Mouse (Mus musculus) layer of hippocampus, adult 2 months (tissue): Measurements from ENCODE around the gene Kif7. TPM values are rescaled to one million over a fixed set of nuclear protein-coding genes. Genes with fewer than 3 reads are reported as not detected.

ENCODE experiments used
- DNase-seq, 2 experiments: peaks; one replicate each; pipeline ENCODE4 v3.0.0; 2022; ENCODE audit warnings: low spot score in 2 of 2
- H3K27ac ChIP-seq: fragments of 200-600 bp; 2 replicates; pipeline ENCODE4 v1.8.1; 2022
- H3K4me3 ChIP-seq: fragments of 200-600 bp; 2 replicates; pipeline ENCODE4 v1.8.1; 2022; ENCODE audit warnings: mild to moderate bottlenecking
- CTCF ChIP-seq: fragments of 200-600 bp; conservative IDR thresholded peaks from 2 replicates; pipeline ENCODE4 v1.8.1; 2022; ENCODE audit warnings: antibody characterized with exemption, mild to moderate bottlenecking, moderate library complexity
- total RNA-seq, 2 experiments: library from RNA; stranded (reverse); gene quantifications; 2 replicates each; pipeline ENCODE4 v1.2.3; 2021

Gene Kif7
- total RNA-seq, 2 experiments from 2014 or later: 2.0 to 2.4 TPM

DNA sequence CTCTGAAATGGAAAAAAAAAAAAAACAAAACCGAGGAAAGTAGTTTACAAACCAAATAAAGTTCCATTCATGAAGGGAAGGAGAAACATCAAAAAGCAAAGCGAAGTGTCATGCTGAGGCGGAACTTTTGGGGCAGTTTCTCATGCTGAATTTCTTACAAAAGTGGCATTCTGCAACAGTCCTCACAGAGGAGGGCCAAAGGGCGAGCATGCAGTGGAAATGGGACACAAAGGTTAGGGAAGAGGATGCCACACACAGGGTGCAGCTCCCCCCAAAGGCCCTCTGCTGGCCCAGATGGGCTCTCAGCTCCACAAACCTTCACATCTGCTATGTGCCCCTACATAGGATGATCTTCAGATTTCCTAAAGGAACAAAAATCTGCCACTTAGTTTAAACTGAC is 24.8 kb upstream of the Kif7 start:
- no peak for DNase-seq
- Histone ChIP-seq H3K4me3 (no peak overlapping the region), H3K27ac (no peak overlapping the region)
- TF ChIP-seq CTCF: no peak

DNA sequence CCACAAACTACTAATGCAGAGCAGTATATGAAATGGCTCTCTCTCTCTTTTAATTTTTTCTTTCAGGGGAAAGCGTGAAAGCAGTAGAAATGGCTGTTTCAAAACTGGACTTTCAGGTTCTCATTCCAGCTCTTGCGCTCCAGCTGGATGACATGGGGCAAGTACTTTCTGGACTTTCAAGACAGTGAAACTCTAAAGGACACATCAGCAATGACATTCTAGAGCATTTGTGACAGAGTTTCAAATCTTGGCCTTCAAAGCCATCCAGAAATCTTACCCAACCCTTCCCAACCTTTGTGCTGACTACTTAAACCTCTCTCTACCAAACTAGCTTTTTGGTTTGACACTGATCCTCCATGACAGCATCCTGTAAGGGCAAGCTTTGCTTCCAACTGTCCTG is 23.4 kb upstream of the Kif7 start:
- DNase-seq: no peak
- Histone ChIP-seq H3K4me3 (no peak overlapping the region), H3K27ac (no peak overlapping the region)
- TF ChIP-seq CTCF: no peak

DNA sequence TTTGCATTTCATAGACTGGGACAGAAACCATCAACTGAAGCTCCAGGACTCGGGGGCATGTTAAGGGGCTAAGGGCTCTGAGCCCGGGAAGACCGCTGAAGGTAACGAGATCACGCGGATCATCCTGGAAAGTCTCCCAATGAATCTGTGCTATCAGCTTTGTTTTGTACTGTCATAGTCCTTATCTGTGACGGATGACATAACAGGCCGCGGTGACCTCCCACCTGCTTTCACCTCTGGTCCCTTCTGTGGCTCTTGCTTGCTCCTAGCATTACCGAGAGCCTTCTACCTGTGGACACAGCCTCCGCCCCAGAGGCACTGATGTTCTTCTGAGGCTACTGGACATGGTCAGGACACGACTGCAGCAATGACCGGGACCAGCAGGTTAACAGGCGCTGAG is 21.0 kb upstream of the Kif7 start:
- Histone ChIP-seq H3K27ac (no peak overlapping the region), H3K4me3 (no peak overlapping the region)
- no peak for TF ChIP-seq CTCF
- no peak for DNase-seq

DNA sequence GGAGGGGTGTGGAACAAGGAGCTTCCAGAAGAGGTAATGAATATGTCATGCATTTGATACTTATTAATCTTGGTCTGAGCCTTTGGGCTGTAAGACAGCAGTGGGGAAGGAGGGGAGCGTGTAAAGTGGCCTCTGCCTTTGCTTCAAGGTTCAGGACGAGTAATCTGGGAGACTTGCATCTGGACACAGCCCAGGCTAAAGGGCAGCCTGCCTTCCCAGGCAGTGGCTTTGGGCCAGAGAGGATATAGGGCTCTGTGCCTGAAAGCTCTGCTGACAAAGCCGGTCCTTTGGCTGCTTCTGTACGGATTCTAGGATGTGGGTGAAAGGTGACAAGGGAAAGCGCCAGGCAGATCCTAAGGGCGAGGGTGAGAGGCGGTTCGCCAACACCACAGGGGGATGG is 19.0 kb upstream of the Kif7 start:
- no peak overlapping the region for H3K4me3 ChIP-seq
- no peak for DNase-seq
- no peak for TF ChIP-seq CTCF
- H3K27ac ChIP-seq: no peak overlapping the region

DNA sequence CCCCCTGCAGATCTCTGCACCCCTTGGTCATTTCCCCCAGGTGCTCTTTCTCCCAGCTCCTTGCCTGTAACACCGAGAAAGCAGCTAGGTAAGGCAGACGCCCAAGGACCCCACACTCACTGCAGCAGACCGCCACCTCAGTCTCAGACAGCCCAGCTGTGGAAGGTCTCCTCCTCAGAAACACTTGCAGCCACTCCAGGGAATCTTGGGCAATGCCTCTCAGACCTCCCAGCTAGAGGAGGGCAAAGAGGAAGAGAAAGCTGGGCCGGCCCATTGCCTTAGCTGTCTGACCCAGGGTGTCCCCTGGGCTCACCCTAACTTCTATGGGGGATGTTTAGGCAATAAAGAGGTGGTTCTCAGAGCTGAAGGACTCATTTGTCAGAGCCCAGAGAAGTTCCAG is 17.1 kb upstream of the Kif7 start, which contains the start of gene Plin1:
TSS of gene Plin1 (minus strand) at position 282 of the 400 bp plus-strand sequence.
- no peak for DNase-seq
- Histone ChIP-seq H3K27ac (no peak within 1 kb of the TSS), H3K4me3 (no peak within 1 kb of the TSS)
- TF ChIP-seq CTCF: no peak

DNA sequence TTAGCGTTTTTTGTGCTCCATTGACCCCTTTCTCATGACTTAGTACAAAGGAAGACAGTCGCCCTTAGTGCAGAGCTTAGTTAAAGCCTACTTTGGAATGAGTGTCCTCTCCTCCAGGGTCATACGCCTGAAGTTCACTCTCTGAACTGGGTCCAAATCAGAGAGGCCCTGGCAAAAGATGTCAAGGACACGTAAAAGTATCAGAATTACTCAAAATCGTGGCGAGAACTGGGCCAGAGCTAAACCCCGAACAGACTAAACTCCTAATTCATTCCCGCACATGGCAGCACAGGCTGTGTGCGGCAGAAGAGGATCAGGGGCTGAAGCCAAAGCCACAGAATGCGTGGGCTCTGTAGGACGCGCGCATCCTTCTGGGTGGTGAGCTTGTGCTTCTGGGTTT is 15.9 kb upstream of the Kif7 start:
- DNase-seq: no peak
- TF ChIP-seq CTCF: no peak

DNA sequence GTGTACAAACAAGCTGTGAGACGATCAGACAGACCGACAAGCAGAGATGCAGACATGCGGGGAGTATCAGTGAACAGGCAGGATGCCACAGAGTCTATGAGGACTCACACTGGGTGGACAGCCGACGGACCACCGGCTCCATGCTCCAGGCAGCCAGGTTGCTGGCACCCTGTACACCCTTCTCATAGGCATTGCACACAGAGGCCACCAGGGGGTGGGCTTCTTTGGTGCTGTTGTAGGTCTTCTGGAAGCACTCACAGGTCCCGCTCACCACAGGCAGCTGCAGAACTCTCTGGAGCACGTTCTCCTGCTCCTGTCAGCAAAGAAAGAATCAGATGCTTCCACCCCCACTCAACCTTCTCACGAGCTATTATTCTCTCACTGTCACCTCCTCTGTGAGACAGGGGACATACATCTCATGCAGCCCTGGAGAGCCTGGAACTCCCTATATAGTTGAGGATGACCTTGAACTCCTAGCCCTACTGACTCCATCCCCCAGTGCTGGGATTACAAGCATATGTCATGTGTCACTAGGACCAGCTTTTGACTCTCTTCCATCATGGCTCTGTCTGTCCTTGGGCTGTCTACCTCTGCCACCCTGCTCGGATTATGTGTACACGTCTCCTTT is 14.3 kb upstream of the Kif7 start:
- H3K4me3 ChIP-seq: no peak overlapping the region
- H3K27ac ChIP-seq: no peak overlapping the region
- DNase-seq: peak in 1 of 2 experiments; percentile 33
- peak; percentile 48 for TF ChIP-seq CTCF

More for the DNA sequence above, 15.9 kb upstream of the Kif7 start:
- Histone ChIP-seq H3K4me3 (no peak overlapping the region), H3K27ac (no peak overlapping the region)

DNA sequence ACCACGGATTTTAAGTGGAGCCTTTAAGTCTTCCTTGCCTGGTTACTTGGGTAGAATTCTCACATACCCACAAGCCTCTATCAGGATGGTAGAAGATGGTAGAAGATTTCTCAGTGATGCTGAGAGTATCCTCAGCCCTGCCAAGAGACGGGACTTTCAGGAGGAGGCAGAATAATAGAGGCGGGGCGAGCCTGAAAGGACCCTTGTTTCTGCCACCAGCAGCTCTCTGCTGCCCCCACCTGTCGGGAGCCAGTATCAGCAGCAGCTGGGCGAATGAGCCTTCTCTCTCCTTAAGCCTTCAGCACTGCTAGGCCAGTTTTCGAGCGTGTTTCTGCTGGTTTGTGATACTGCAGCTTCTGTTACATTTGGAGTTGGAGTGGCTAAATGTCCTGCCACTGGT is 13.6 kb upstream of the Kif7 start:
- DNase-seq: peak; percentile 55 to 79
- H3K27ac ChIP-seq: no peak overlapping the region
- peak; percentile 84 for TF ChIP-seq CTCF

DNA sequence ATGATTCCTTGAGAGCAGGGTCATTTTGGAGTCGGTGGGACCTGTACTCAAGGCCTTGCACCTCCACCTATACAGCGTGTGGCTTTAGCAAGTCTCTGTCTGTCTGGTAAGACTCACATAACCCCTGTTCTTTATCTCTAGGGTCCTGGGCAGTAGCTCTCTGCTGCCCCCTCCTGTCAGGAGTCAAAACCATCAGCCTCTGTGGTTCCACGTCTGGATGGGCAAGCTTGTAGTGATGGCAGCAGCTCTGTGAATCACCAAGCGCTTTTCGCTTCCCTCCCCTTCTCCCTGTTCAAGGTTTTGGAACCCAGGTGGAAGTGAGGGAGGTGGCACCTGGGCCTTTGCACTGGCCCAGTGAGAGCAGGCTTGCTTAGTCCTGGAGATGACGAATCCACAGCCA is 12.7 kb upstream of the Kif7 start:
- DNase-seq: peak in 1 of 2 experiments; percentile 60
- peak; percentile 91 for TF ChIP-seq CTCF
- no peak overlapping the region for H3K27ac ChIP-seq
- H3K4me3 ChIP-seq: no peak overlapping the region

More for the DNA sequence above, 13.6 kb upstream of the Kif7 start:
- no peak overlapping the region for H3K4me3 ChIP-seq

DNA sequence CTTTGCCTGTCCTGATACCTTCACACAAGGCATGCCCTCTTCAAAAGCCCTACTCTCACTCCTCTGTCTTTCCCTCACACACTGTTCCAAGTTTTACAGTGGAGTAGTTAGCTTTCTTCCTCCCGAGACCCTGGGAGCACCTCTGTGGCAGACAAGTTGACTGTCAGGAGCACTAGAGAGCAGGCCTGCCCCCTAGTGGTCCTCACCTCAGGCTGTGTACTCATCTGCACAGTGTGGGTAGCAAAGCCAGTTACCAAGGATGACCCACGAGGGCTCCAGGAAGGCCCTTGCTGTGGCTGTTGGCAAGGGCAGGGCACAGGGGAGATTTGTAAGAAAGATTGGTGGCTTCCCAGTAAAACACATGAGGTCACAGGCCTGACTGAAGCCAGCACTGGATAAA is 11.6 kb upstream of the Kif7 start:
- H3K27ac ChIP-seq: no peak overlapping the region
- peak in 1 of 2 experiments; percentile 44 for DNase-seq
- TF ChIP-seq CTCF: peak; percentile 85

DNA sequence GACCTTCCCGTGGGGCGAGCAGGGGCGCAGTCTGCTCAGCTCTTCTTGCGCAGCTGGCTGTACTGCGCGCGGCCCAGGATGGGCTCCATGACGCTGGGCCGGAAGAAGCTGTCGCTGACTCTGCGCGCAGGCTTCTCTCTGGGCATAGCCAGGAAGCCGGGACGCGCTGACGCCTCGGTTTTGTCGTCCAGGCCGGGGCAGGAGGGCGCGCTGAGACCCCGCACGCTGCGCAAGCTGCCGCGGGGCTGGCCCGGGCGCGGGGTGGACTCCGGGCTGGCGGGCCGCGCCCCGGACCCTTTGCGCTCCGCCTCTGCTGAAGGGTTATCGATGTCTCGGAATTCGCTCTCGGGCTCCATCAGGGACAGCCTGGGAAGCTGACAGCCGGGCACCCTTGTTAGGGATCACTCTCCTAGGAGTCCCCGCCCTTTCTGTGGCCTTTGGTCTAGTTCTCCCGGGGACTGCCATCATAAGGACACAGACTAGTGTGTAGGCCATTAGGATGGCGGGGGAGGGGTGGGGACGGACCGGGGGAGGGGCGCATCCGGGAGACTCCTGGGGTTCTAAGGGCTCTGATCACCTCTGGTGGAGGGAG is 6.0 kb upstream of the Kif7 start:
- Histone ChIP-seq H3K27ac (peak overlapping the region; percentile 84), H3K4me3 (peak overlapping the region; percentile 63)
- no peak for TF ChIP-seq CTCF
- DNase-seq: peak in 1 of 2 experiments; percentile 39

More for the DNA sequence above, 11.6 kb upstream of the Kif7 start:
- H3K4me3 ChIP-seq: no peak overlapping the region

DNA sequence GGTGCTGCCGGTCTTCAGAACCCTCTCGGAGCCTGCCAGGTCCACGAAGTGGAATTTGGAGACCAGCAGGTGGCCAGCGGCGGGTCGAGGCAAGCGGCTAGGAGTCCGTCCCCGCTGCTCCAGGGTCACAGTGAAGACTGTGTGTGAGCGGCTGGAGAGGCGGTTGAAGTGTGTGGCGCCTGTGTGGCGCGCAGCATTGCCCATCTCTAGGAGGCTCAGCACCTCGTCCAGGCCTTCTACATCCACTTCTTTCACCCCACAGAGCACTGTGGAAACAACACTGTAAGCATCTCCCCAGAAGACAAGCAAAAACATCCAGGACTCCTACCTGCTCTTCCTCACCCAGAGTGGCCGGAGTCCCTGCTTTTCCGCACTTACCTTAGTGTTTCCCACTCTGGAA is 4.7 kb downstream of the Kif7 start:
- TF ChIP-seq CTCF: no peak
- Histone ChIP-seq H3K4me3 (peak overlapping the region; percentile 56), H3K27ac (peak overlapping the region; percentile 68)
- DNase-seq: no peak

DNA sequence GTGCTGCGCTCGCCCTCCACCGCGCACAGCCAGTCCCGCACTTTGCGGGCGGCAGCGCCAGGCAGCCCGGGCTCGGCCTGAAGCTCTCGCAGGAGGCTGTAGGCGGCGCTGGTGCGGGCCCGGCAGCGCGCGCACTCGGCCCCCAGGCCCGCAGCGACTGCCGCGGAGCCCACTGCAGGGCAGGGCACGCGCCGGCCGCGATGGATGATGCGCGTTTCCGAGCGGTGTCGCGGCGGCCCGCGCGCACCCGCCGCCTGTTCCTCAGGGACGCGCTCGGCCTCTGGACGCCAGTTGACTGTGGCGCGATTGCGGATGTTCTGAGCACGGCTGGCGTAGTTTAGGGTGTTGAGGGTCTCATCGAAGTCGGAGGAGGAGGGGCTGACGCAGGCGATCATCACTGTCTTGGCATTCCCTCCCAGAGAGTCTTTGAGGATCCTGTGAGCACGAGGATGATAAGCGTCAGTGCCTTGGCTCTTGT is 5.4 kb downstream of the Kif7 start:
- Histone ChIP-seq H3K4me3 (peak overlapping the region; percentile 56), H3K27ac (peak overlapping the region; percentile 68)
- peak; percentile 78 for TF ChIP-seq CTCF
- DNase-seq: peak in 1 of 2 experiments; percentile 66

DNA sequence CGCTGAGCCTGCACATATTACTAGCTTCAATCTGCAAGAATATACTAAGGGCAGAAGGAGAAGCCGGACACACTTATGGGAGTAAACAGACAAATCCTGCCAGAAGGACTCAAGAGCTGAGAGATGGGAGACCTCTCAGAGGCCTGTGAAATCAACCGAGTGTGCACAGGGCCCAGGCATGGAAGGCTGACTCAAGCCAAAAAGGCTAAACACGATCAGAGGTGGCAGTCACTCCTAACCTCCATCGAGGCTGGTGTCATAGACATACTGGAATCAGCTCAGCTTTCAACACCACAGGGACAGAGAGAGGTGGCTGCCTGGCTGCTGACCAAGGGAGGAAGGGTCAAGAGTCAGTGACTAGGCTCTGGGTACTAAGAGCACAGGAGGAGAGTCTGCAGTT is 10.3 kb downstream of the Kif7 start:
- TF ChIP-seq CTCF: no peak
- Histone ChIP-seq H3K27ac (no peak overlapping the region), H3K4me3 (no peak overlapping the region)
- no peak for DNase-seq
